8 mouse cellular contexts compared by ENCODE assay signal in genomic region chr13:56615864-56616263, GRCm38 (mm10). TPM values are rescaled to one million over a fixed set of nuclear protein-coding genes. Genes with fewer than 3 reads are reported as not detected.
DNase-seq lines count a peak whose midpoint lies in the region; ATAC-seq and TF ChIP-seq lines count a peak whose summit lies in the region.

No protein-coding gene starts in this region.

- peaks cover 56% of the 10 kb centered on the region for H3K4me1 ChIP-seq in intestine, embryonic 14.5 days (replicated peaks; ENCODE audit: control insufficient read depth, insufficient read depth, low read length)
- peaks cover 52% of the 10 kb centered on the region for H3K4me1 ChIP-seq in intestine, embryonic 15.5 days (replicated peaks)
- peaks cover 25% of the 10 kb centered on the region; the same call in 1 of the 2 replicates for H3K4me1 ChIP-seq in lung, postnatal 0 days (ENCODE audit: insufficient read depth, low read depth, low read length)

- no peak for TF ChIP-seq EP300 in lung, postnatal 0 days (IDR thresholded peaks at IDR 0.05)

- no peaks in the 10 kb centered on the region for H3K9me3 ChIP-seq in intestine, embryonic 14.5 days (ENCODE audit: control insufficient read depth, low read length)
- no peaks in the 10 kb centered on the region for H3K9me3 ChIP-seq in intestine, embryonic 15.5 days
- H3K9me3 ChIP-seq in lung, postnatal 0 days (ENCODE audit: low read length): no peaks in the 10 kb centered on the region

- DNase-seq in intestine, embryonic 14.5 days (ENCODE audit: low spot score): no peak
- DNase-seq in ES-CJ7 (ENCODE audit: low read depth, low spot score): peak; percentile 17
- DNase-seq in cerebellum, adult 9-11 months: peak; percentile 45
- DNase-seq in lung, postnatal 0 days (ENCODE audit: low spot score): no peak
- no peak for DNase-seq in gastrocnemius, postnatal 10 days
- no peak for DNase-seq in right cerebral cortex, postnatal 36 days (ENCODE audit: low spot score in 2 of 2)
- DNase-seq in adrenal gland, adult 2 months: no peak

- H3K36me3 ChIP-seq in intestine, embryonic 14.5 days (ENCODE audit: control insufficient read depth, insufficient read depth, low read length): peaks cover 30% of the 10 kb centered on the region; the same call in 1 of the 2 replicates
- no peaks in the 10 kb centered on the region for H3K36me3 ChIP-seq in intestine, embryonic 15.5 days
- H3K36me3 ChIP-seq in lung, postnatal 0 days (ENCODE audit: insufficient read depth, low read length): no peaks in the 10 kb centered on the region

- H3K9ac ChIP-seq in intestine, embryonic 14.5 days (ENCODE audit: low read length): no peak overlapping the region
- no peak overlapping the region for H3K9ac ChIP-seq in intestine, embryonic 15.5 days
- no peak overlapping the region for H3K9ac ChIP-seq in lung, postnatal 0 days (replicated peaks; ENCODE audit: low read depth)

- no peaks in the 10 kb centered on the region for H3K27me3 ChIP-seq in intestine, embryonic 14.5 days (replicated peaks; ENCODE audit: control insufficient read depth, insufficient read depth, low read length)
- H3K27me3 ChIP-seq in intestine, embryonic 15.5 days (replicated peaks): no peaks in the 10 kb centered on the region
- H3K27me3 ChIP-seq in lung, postnatal 0 days (replicated peaks; ENCODE audit: insufficient read depth, low read length): no peaks in the 10 kb centered on the region

- H3K4me2 ChIP-seq in intestine, embryonic 14.5 days (ENCODE audit: low read length): 0 out of 2 replicates have a peak overlapping the region, but pooled peaks have one; percentile 1
- H3K4me2 ChIP-seq in intestine, embryonic 15.5 days (replicated peaks): no peak overlapping the region
- no peak overlapping the region for H3K4me2 ChIP-seq in lung, postnatal 0 days (replicated peaks; ENCODE audit: low read depth, low read length)

- H3K4me3 ChIP-seq in intestine, embryonic 14.5 days (ENCODE audit: low read depth, low read length): no peak overlapping the region
- no peak overlapping the region for H3K4me3 ChIP-seq in intestine, embryonic 15.5 days (replicated peaks)
- no peak overlapping the region for H3K4me3 ChIP-seq in lung, postnatal 0 days (ENCODE audit: low read depth, low read length)

- peak; percentile 63 for TF ChIP-seq CTCF in lung, postnatal 0 days (IDR thresholded peaks at IDR 0.05)

- WGBS in intestine, embryonic 14.5 days: 63% methylated on average over 9 of the region's 9 CpGs
- 59% methylated on average over 9 of the region's 9 CpGs for WGBS in intestine, embryonic 15.5 days
- 58% methylated on average over 9 of the region's 9 CpGs for WGBS in lung, postnatal 0 days

- no peak overlapping the region for H3K27ac ChIP-seq in intestine, embryonic 14.5 days (ENCODE audit: low read depth)
- no peak overlapping the region for H3K27ac ChIP-seq in intestine, embryonic 15.5 days
- H3K27ac ChIP-seq in lung, postnatal 0 days (ENCODE audit: low read length): no peak overlapping the region

- ATAC-seq in intestine, embryonic 14.5 days (replicated peaks; ENCODE audit: low FRiP score, low TSS enrichment, low read depth): no peak
- no peak for ATAC-seq in intestine, embryonic 15.5 days
- peak; percentile 20; the same call in 1 of the 2 replicates for ATAC-seq in lung, postnatal 0 days

RNA-seq across cellular contexts. Expression of gene Tgfbi, which starts 6.5 kb away (rescaled TPM):
- polyA plus RNA-seq in intestine, embryonic 14.5 days (2014; fragmentation: Nextera tagmentation; extraction: Ambion mirVana): 123 and 163 TPM in 2 replicates
- 120 and 123 TPM in 2 replicates for polyA plus RNA-seq in intestine, embryonic 15.5 days (2015; fragmentation: Nextera tagmentation; extraction: Ambion mirVana)
- 408 and 422 TPM in 2 replicates for polyA plus RNA-seq in lung, postnatal 0 days (2015; fragmentation: Nextera tagmentation; extraction: Ambion mirVana)
- total RNA-seq in gastrocnemius, postnatal 10 days (2021): 10 to 100 TPM; 61.2 to 76.3 TPM
- total RNA-seq in adrenal gland, adult 2 months (2021): 10 to 100 TPM; 30.7 to 69.6 TPM
- polyA plus RNA-seq in adrenal gland, adult 2 months (2012; rRNA removed): 80.5 and 129 TPM in 2 replicates

Comparison
In these comparisons a context has a peak if more than half of its experiments do, and no peak if none do; other contexts are left out.
1. DNase-seq: peak in ES-CJ7 (single experiment) and cerebellum, adult 9-11 months (single experiment); none in intestine, embryonic 14.5 days (single experiment), lung, postnatal 0 days (single experiment), gastrocnemius, postnatal 10 days (single experiment), right cerebral cortex, postnatal 36 days (0 of 2) and adrenal gland, adult 2 months (single experiment).